Comparison of ENCODE assay signal across 9 mouse cellular contexts in the genomic region with DNA sequence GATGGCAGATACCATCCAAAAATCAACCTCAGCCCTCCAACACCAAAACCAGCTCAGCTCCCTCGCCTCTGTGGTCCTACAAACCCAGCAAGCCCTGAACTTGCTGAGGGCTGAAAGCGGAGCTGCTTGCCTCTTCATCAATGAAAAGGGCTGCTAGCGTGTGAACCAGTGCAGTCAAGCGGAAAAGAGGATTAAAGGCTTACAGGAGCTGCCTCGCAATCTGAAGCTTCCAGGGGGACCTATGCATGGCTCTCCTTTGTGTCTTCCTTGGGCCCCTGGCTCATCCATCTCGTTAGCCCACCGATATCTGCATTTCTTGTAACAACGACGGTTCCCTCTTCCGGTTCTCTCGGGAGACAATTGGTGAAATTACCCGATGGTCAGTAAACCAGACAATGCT.
DNase-seq lines count a peak whose midpoint lies in the region; ATAC-seq lines count a peak whose summit lies in the region.
"Had no signal": no experiment of that assay in that cellular context is flagged by ENCODE, and none has a peak within 500 bp of the region (broad histone marks: within the 10 kb centered on the region; RNA-seq: fewer than 3 reads in every experiment).

No protein-coding gene starts in this region.

- peak overlapping the region; percentile 56 for H3K4me2 ChIP-seq in heart, embryonic 13.5 days
- peak overlapping the region; percentile 43 for H3K4me2 ChIP-seq in forebrain, embryonic 14.5 days (ENCODE audit: low read length)
- H3K4me2 ChIP-seq in midbrain, embryonic 14.5 days (ENCODE audit: low read length) = peak overlapping the region; percentile 47

- H3K4me1 ChIP-seq in heart, embryonic 13.5 days = peaks cover 12% of the 10 kb centered on the region
- peaks cover 6% of the 10 kb centered on the region; the same call in 1 of the 2 replicates for H3K4me1 ChIP-seq in forebrain, embryonic 14.5 days (ENCODE audit: control insufficient read depth, insufficient read depth, low read length)
- H3K4me1 ChIP-seq in midbrain, embryonic 14.5 days (ENCODE audit: control insufficient read depth, insufficient read depth, low read length) = 0 out of 2 replicates have a peak, but pooled peaks cover 13% of the 10 kb centered on the region

- H3K36me3 ChIP-seq in heart, embryonic 13.5 days = no peaks in the 10 kb centered on the region
- no peaks in the 10 kb centered on the region for H3K36me3 ChIP-seq in forebrain, embryonic 14.5 days (ENCODE audit: control insufficient read depth, insufficient read depth, low read length)
- no peaks in the 10 kb centered on the region for H3K36me3 ChIP-seq in midbrain, embryonic 14.5 days (ENCODE audit: control insufficient read depth, insufficient read depth, low read length)

- no peak overlapping the region for H3K27ac ChIP-seq in heart, embryonic 13.5 days (replicated peaks)
- H3K27ac ChIP-seq in forebrain, embryonic 14.5 days (ENCODE audit: low read depth, low read length) = peak overlapping the region; percentile 10; the same call in 1 of the 2 replicates
- peak overlapping the region; percentile 37; the same call in 1 of the 2 replicates for H3K27ac ChIP-seq in midbrain, embryonic 14.5 days (replicated peaks; ENCODE audit: low read depth, low read length)

- peaks cover 8% of the 10 kb centered on the region; the same call in 1 of the 2 replicates for H3K27me3 ChIP-seq in heart, embryonic 13.5 days (replicated peaks)
- H3K27me3 ChIP-seq in forebrain, embryonic 14.5 days (replicated peaks; ENCODE audit: control insufficient read depth, insufficient read depth, low read length) = no peaks in the 10 kb centered on the region
- H3K27me3 ChIP-seq in midbrain, embryonic 14.5 days (ENCODE audit: control insufficient read depth, insufficient read depth, low read length) = no peaks in the 10 kb centered on the region

- 12% methylated on average over 12 of the region's 12 CpGs for WGBS in heart, embryonic 13.5 days
- 2% methylated on average over 12 of the region's 12 CpGs for WGBS in forebrain, embryonic 14.5 days
- WGBS in midbrain, embryonic 14.5 days = 1% methylated on average over 12 of the region's 12 CpGs

- ATAC-seq in heart, embryonic 13.5 days (ENCODE audit: extremely low read depth, insufficient number of reproducible peaks, low FRiP score, low TSS enrichment) = no peak
- ATAC-seq in forebrain, embryonic 14.5 days = peak; percentile 85
- peak; percentile 87 for ATAC-seq in midbrain, embryonic 14.5 days (ENCODE audit: low FRiP score, low TSS enrichment)
- no peak for ATAC-seq in CD4-positive, CD25-positive, alpha-beta regulatory T cell, adult 4 months
- ATAC-seq: intestine, postnatal 0 days had no signal

- H3K9me3 ChIP-seq in heart, embryonic 13.5 days = no peaks in the 10 kb centered on the region; the same call in 1 of the 2 replicates
- no peaks in the 10 kb centered on the region for H3K9me3 ChIP-seq in forebrain, embryonic 14.5 days (replicated peaks; ENCODE audit: control insufficient read depth, low read length)
- no peaks in the 10 kb centered on the region for H3K9me3 ChIP-seq in midbrain, embryonic 14.5 days (ENCODE audit: control insufficient read depth, low read length)

- peak overlapping the region; percentile 20; the same call in 1 of the 2 replicates for H3K9ac ChIP-seq in heart, embryonic 13.5 days
- peak overlapping the region; percentile 26; the same call in 1 of the 2 replicates for H3K9ac ChIP-seq in forebrain, embryonic 14.5 days (ENCODE audit: low read length)
- peak overlapping the region; percentile 26; the same call in 1 of the 2 replicates for H3K9ac ChIP-seq in midbrain, embryonic 14.5 days (replicated peaks; ENCODE audit: low read length)

- DNase-seq in heart, adult 8-10 months (ENCODE audit: low spot score) = no peak
- DNase-seq in R1 (ENCODE audit: low read depth, low spot score) = peak; percentile 96
- peak; percentile 91 for DNase-seq in forebrain, embryonic 14.5 days (ENCODE audit: low spot score)
- DNase-seq in midbrain, embryonic 14.5 days = peak; percentile 91
- no peak for DNase-seq in c-Kit-positive CD71-positive TER-119-positive erythroid progenitor cells, embryonic 14.5 days (ENCODE audit: low spot score)
- no peak for DNase-seq in ovary, adult 18-20 months (ENCODE audit: low spot score)

- H3K4me3 ChIP-seq in heart, embryonic 13.5 days = peak overlapping the region; percentile 15; the same call in 1 of the 2 replicates
- no peak overlapping the region; the same call in 1 of the 2 replicates for H3K4me3 ChIP-seq in forebrain, embryonic 14.5 days (ENCODE audit: low read depth, low read length)
- no peak overlapping the region for H3K4me3 ChIP-seq in midbrain, embryonic 14.5 days (replicated peaks; ENCODE audit: low read depth, low read length)

Comparison
In these comparisons a context has a peak if more than half of its experiments do, and no peak if none do; other contexts are left out.
1. ATAC-seq: peak in forebrain, embryonic 14.5 days (single experiment) and midbrain, embryonic 14.5 days (single experiment); none in heart, embryonic 13.5 days (single experiment) and CD4-positive, CD25-positive, alpha-beta regulatory T cell, adult 4 months (single experiment).
2. DNase-seq: peak in R1 (single experiment), forebrain, embryonic 14.5 days (single experiment) and midbrain, embryonic 14.5 days (single experiment); none in heart, adult 8-10 months (single experiment), c-Kit-positive CD71-positive TER-119-positive erythroid progenitor cells, embryonic 14.5 days (single experiment) and ovary, adult 18-20 months (single experiment).
3. Peak in every context shown above with its lines, with median percentiles within 50 percentile points of each other: H3K4me2 ChIP-seq and H3K9ac ChIP-seq.